Mouse (Mus musculus) intestine, postnatal 0 days (tissue): ENCODE results near the gene Nptxr. TPM values are rescaled to one million over a fixed set of nuclear protein-coding genes. Genes with fewer than 3 reads are reported as not detected.

Experiments
- ATAC-seq: fragments of 200-750 bp; cut with Nextera tagmentation; 2 replicates; pipeline ENCODE4 v1.8.0; 2017; ENCODE audit warnings: mild to moderate bottlenecking, moderate TSS enrichment, moderate library complexity
- H3K27ac ChIP-seq: fragments of 300-500 bp; sonication (generic); 2 replicates; pipeline ENCODE4 v1.5.1; 2014; ENCODE audit warnings: mild to moderate bottlenecking, low read depth, low read length, moderate library complexity
- H3K27me3 ChIP-seq: fragments of 300-500 bp; sonication (generic); replicated peaks from 2 replicates; pipeline ENCODE4 v1.6.1; 2014; ENCODE audit warnings: low read length, mixed read lengths; ENCODE audit not compliant: control insufficient read depth, insufficient read depth
- H3K36me3 ChIP-seq: fragments of 300-500 bp; sonication (generic); 2 replicates; pipeline ENCODE4 v1.6.1; 2014; ENCODE audit warnings: mild to moderate bottlenecking, moderate library complexity; ENCODE audit not compliant: control insufficient read depth, insufficient read depth
- H3K4me1 ChIP-seq: fragments of 300-500 bp; sonication (generic); replicated peaks from 2 replicates; pipeline ENCODE4 v1.6.1; 2014; ENCODE audit warnings: antibody characterized with exemption, low read length, mixed read lengths; ENCODE audit not compliant: control insufficient read depth, insufficient read depth
- H3K4me2 ChIP-seq: fragments of 300-500 bp; sonication (generic); replicated peaks from 2 replicates; pipeline ENCODE4 v1.6.1; 2014; ENCODE audit warnings: low read depth, mild to moderate bottlenecking, moderate library complexity
- H3K4me3 ChIP-seq: fragments of 300-500 bp; sonication (generic); 2 replicates; pipeline ENCODE4 v1.5.1; 2014; ENCODE audit warnings: low read depth, low read length
- H3K9ac ChIP-seq: fragments of 300-500 bp; sonication (generic); 2 replicates; pipeline ENCODE4 v1.6.1; 2014; ENCODE audit warnings: mild to moderate bottlenecking, low read depth, low read length
- H3K9me3 ChIP-seq: fragments of 300-500 bp; sonication (generic); 2 replicates; pipeline ENCODE4 v1.6.1; 2016; ENCODE audit warnings: mixed run types; ENCODE audit not compliant: control insufficient read depth
- CTCF ChIP-seq: sonication (generic); IDR thresholded peaks from 2 replicates; pipeline ENCODE4 v1.5.1; 2016; ENCODE audit warnings: low read depth, mild to moderate bottlenecking, control low read depth, antibody characterized with exemption, moderate library complexity
- WGBS: fragments of 180-500 bp; shearing (Covaris S2); extraction: QIAGEN DNeasy Blood & Tissue Kit; methylation state at CpG from one replicate; pipeline ENCODE4 v1.1.7; 2014; 5-methylcytosine and 5-hydroxymethylcytosine counted together
- polyA plus RNA-seq: library from polyadenylated mRNA; unstranded; fragments of >200 nt; fragmentation: Nextera tagmentation; extraction: Ambion mirVana; gene quantifications from 2 replicates; pipeline ENCODE4 v1.2.1, GENCODE M21; 2015

The Nptxr gene
- polyA plus RNA-seq, 1 experiment from 2014 or later, result 1.6 TPM

DNA sequence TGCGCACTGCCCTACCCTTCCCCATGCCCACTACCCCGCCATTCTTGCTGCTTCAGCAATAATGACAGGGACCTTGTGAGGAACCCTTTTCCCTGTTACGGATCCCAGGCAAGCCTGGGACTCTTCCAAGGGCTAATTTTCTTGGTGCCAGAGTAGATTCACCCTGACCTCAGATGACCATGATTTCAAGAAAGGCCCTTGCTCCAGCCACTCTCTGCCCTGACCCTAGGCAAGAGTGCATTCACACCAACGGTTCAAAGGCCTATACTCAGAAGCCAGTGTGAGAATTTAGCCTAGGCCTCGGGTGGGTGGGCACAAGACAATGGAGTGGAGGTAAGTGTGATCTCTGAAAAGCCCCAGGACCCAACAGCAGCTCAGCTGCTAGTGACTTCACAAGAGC is 24.9 kb upstream of the Nptxr start:
- 87% methylated on average over 5 of the region's 5 CpGs for WGBS
- ATAC-seq, result no peak
- no peak for TF ChIP-seq CTCF

DNA sequence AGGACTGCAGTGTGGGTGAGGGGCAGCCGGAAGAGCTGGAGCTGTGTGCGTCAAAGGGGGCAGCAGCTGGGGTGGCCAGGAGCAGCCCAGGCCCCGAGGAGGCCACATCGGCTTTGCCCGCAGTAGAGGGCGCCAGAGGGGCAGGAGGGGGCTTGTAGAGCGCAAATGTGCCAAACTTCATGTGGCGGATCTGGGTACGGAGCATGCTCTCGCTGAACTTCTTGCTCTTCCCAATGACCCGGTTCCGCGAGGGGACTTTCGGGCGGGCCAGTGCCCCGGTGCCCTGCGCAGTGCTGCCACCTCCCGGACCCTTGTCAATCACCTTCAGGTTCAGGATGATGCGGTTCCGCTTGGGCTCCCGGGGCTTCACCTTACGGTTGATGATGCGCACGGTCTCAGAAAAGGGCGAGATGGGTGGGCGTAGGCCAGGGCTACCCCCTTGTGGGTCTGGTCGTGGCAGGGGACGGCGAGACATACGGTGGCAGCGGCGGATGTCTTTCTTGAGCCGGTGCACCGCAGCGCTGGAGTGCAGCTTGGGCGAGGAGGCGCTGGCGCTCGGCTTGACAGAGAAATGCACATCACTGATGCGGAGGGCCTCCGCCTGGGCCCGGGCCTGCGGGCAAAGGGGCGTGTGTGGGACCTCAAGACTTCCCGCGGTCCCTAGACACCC is 23.9 kb upstream of the Nptxr start:
- Histone ChIP-seq H3K36me3 (peaks cover 5% of the 10 kb centered on the region; the same call in 1 of the 2 replicates), H3K27me3 (no peaks in the 10 kb centered on the region), H3K4me1 (no peaks in the 10 kb centered on the region), H3K9ac (no peak overlapping the region), H3K27ac (no peak overlapping the region), H3K4me3 (no peak overlapping the region), H3K9me3 (no peaks in the 10 kb centered on the region), H3K4me2 (peak overlapping the region; percentile 30)
- 63% methylated on average over 46 of the region's 46 CpGs for WGBS
- TF ChIP-seq CTCF, result peak; percentile 63
- no peak for ATAC-seq

More for the DNA sequence above, 24.9 kb upstream of the Nptxr start:
- Histone ChIP-seq H3K4me2 (no peak overlapping the region), H3K4me1 (no peaks in the 10 kb centered on the region), H3K27me3 (no peaks in the 10 kb centered on the region), H3K4me3 (no peak overlapping the region), H3K36me3 (peaks cover 5% of the 10 kb centered on the region; the same call in 1 of the 2 replicates), H3K9ac (no peak overlapping the region), H3K9me3 (no peaks in the 10 kb centered on the region), H3K27ac (no peak overlapping the region)

DNA sequence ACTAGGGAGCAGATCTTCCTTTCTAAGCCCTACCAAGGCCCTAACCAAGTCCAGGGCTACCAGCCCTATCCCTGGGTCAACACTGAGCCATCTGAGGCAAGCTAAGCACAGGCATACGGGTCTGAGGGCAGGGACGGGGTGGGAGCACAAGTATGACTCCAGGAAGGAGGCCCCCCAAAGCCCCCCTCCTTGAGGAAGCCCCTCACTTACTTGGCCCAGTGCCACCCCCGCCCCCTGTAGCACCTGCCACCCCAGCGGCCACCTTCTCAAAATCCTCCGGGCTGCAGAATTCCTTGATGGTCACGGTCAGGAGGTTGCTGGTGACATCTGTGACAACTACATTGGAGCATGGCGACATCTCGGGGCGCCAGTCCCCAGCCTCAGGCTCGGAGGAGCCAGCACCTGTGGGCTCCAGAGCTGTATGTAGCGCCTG is 23.2 kb upstream of the Nptxr start:
- no peak overlapping the region for H3K27ac ChIP-seq
- no peaks in the 10 kb centered on the region for H3K9me3 ChIP-seq
- no peaks in the 10 kb centered on the region for H3K27me3 ChIP-seq
- TF ChIP-seq CTCF, result no peak
- H3K9ac ChIP-seq, result no peak overlapping the region
- H3K4me1 ChIP-seq, result no peaks in the 10 kb centered on the region
- H3K4me2 ChIP-seq, result no peak overlapping the region
- no peak for ATAC-seq
- peaks cover 5% of the 10 kb centered on the region; the same call in 1 of the 2 replicates for H3K36me3 ChIP-seq
- H3K4me3 ChIP-seq, result no peak overlapping the region
- WGBS, result 92% methylated on average over 11 of the region's 11 CpGs

- no peaks in the 10 kb centered on the region for H3K27me3 ChIP-seq
- no peaks in the 10 kb centered on the region for H3K4me1 ChIP-seq
- no peak overlapping the region for H3K4me3 ChIP-seq
- no peak for TF ChIP-seq CTCF
- WGBS, result 82% methylated on average over 14 of the region's 14 CpGs
- H3K9ac ChIP-seq, result no peak overlapping the region
- no peak overlapping the region for H3K4me2 ChIP-seq
- peaks cover 5% of the 10 kb centered on the region; the same call in 1 of the 2 replicates for H3K36me3 ChIP-seq
- H3K27ac ChIP-seq, result no peak overlapping the region
- ATAC-seq, result no peak
- H3K9me3 ChIP-seq, result no peaks in the 10 kb centered on the region
Measured at GRCm38 (mm10) chr15:79827061-79827777, 22.7 kb upstream of the Nptxr start.

GRCm38 (mm10) chr15:79826221-79826935 is 21.8 kb upstream of the Nptxr start:
- H3K9ac ChIP-seq, result no peak overlapping the region
- ATAC-seq, result no peak
- H3K4me1 ChIP-seq, result no peaks in the 10 kb centered on the region
- no peaks in the 10 kb centered on the region for H3K27me3 ChIP-seq
- peaks cover 5% of the 10 kb centered on the region; the same call in 1 of the 2 replicates for H3K36me3 ChIP-seq
- H3K9me3 ChIP-seq, result no peaks in the 10 kb centered on the region
- no peak overlapping the region for H3K27ac ChIP-seq
- H3K4me2 ChIP-seq, result no peak overlapping the region
- no peak for TF ChIP-seq CTCF
- H3K4me3 ChIP-seq, result no peak overlapping the region
- WGBS, result 85% methylated on average over 9 of the region's 9 CpGs

- Histone ChIP-seq H3K4me2 (no peak overlapping the region), H3K36me3 (peaks cover 5% of the 10 kb centered on the region; the same call in 1 of the 2 replicates), H3K27ac (no peak overlapping the region), H3K4me3 (no peak overlapping the region), H3K4me1 (no peaks in the 10 kb centered on the region), H3K9me3 (no peaks in the 10 kb centered on the region), H3K9ac (no peak overlapping the region), H3K27me3 (no peaks in the 10 kb centered on the region)
- peak; percentile 70 for TF ChIP-seq CTCF
- no peak for ATAC-seq
- WGBS, result 73% methylated on average over 14 of the region's 14 CpGs
Measured at GRCm38 (mm10) chr15:79825146-79825825, 20.7 kb upstream of the Nptxr start.
